Mouse (Mus musculus) kidney, adult 2 months (tissue): ENCODE results near the gene Cabp2.

Source experiments
- CTCF ChIP-seq: fragments of 200-500 bp; conservative IDR thresholded peaks from 2 replicates; pipeline ENCODE4 v1.5.1; 2011; ENCODE audit warnings: low read depth, mild to moderate bottlenecking, control low read depth, low read length, moderate library complexity, mixed read lengths; ENCODE audit not compliant: insufficient read depth, insufficient read length
- POLR2A ChIP-seq: fragments of 200-500 bp; IDR thresholded peaks from one replicate; pipeline ENCODE4 v1.6.1; 2011; ENCODE audit warnings: low read depth, low read length, control low read depth

GRCm38 (mm10) chr19:4066280-4066679 lies 15.1 kb upstream of the Cabp2 start:
- TF ChIP-seq POLR2A (no peak), CTCF (no peak)
